Mouse (Mus musculus) neural tube, embryonic 15.5 days (tissue): ENCODE results near the gene Rnf167. TPM values are rescaled to one million over a fixed set of nuclear protein-coding genes. Genes with fewer than 3 reads are reported as not detected.

Experiments used
- ATAC-seq: fragments of 200-750 bp; cut with Nextera tagmentation; 2 replicates; pipeline ENCODE4 v1.8.0; 2017; ENCODE audit warnings: mild to moderate bottlenecking, moderate TSS enrichment, moderate library complexity; ENCODE audit not compliant: low FRiP score
- H3K27ac ChIP-seq: fragments of 300-500 bp; sonication (generic); replicated peaks from 2 replicates; pipeline ENCODE4 v1.5.1; 2015; ENCODE audit warnings: mild to moderate bottlenecking, inconsistent platforms
- H3K27me3 ChIP-seq: fragments of 300-500 bp; sonication (generic); replicated peaks from 2 replicates; pipeline ENCODE4 v1.6.1; 2015; ENCODE audit warnings: inconsistent platforms
- H3K36me3 ChIP-seq: fragments of 300-500 bp; sonication (generic); 2 replicates; pipeline ENCODE4 v1.6.1; 2015; ENCODE audit warnings: inconsistent platforms
- H3K4me1 ChIP-seq: fragments of 300-500 bp; sonication (generic); 2 replicates; pipeline ENCODE4 v1.6.1; 2015; ENCODE audit warnings: inconsistent platforms
- H3K4me2 ChIP-seq: fragments of 300-500 bp; sonication (generic); 2 replicates; pipeline ENCODE4 v1.6.1; 2015; ENCODE audit warnings: inconsistent platforms, mild to moderate bottlenecking, moderate library complexity
- H3K4me3 ChIP-seq: fragments of 300-500 bp; sonication (generic); replicated peaks from 2 replicates; pipeline ENCODE4 v1.5.1; 2015; ENCODE audit warnings: mild to moderate bottlenecking, inconsistent platforms
- H3K9ac ChIP-seq: fragments of 300-500 bp; sonication (generic); replicated peaks from 2 replicates; pipeline ENCODE4 v1.6.1; 2015; ENCODE audit warnings: mild to moderate bottlenecking, inconsistent platforms
- H3K9me3 ChIP-seq: fragments of 300-500 bp; sonication (generic); replicated peaks from 2 replicates; pipeline ENCODE4 v1.6.1; 2016; ENCODE audit warnings: inconsistent platforms
- WGBS: fragments of 180-500 bp; shearing (Covaris S2); methylation state at CpG from one replicate; pipeline ENCODE4 v1.1.7; 2015; ENCODE audit warnings: mixed read lengths; 5-methylcytosine and 5-hydroxymethylcytosine counted together
- polyA plus RNA-seq: library from polyadenylated mRNA; unstranded; fragments of >200 nt; fragmentation: Nextera tagmentation; extraction: Ambion mirVana; gene quantifications from 2 replicates; pipeline ENCODE4 v1.2.1, GENCODE M21; 2015

Rnf167 gene
- 100 and 109 TPM in 2 replicates for polyA plus RNA-seq

- Histone ChIP-seq H3K9me3 (no peaks in the 10 kb centered on the region), H3K4me1 (peaks cover 61% of the 10 kb centered on the region), H3K36me3 (peaks cover 57% of the 10 kb centered on the region), H3K27me3 (no peaks in the 10 kb centered on the region), H3K9ac (peak within 1 kb of the TSS; percentile 90), H3K27ac (peak within 1 kb of the TSS; percentile 97), H3K4me2 (peak within 1 kb of the TSS; percentile 100), H3K4me3 (peak within 1 kb of the TSS; percentile 76)
- WGBS, result under 1% methylated on average over 63 of the region's 63 CpGs
- ATAC-seq, result peak; percentile 92
Observed at GRCm38 (mm10) chr11:70646691-70647650, at the start of gene Rnf167, which contains the start of gene Slc25a11. Gene Rnf167 (plus strand): TSS chr11:70647235. Gene Slc25a11 (minus strand): TSS chr11:70647479.

- H3K27me3 ChIP-seq, result no peaks in the 10 kb centered on the region
- no peak for ATAC-seq
- no peak overlapping the region for H3K4me2 ChIP-seq
- H3K27ac ChIP-seq, result no peak overlapping the region
- no peak overlapping the region for H3K9ac ChIP-seq
- no peak overlapping the region for H3K4me3 ChIP-seq
- H3K4me1 ChIP-seq, result peaks cover 11% of the 10 kb centered on the region; the same call in 1 of the 2 replicates
- H3K9me3 ChIP-seq, result no peaks in the 10 kb centered on the region
- H3K36me3 ChIP-seq, result peaks cover 41% of the 10 kb centered on the region
- 83% methylated on average over 6 of the region's 6 CpGs for WGBS
Observed at GRCm38 (mm10) chr11:70597301-70597700, 49.7 kb upstream of the Rnf167 start.

GRCm38 (mm10) chr11:70598451-70598953 is 48.5 kb upstream of the Rnf167 start:
- Histone ChIP-seq H3K27me3 (no peaks in the 10 kb centered on the region), H3K9ac (no peak overlapping the region), H3K4me2 (no peak overlapping the region), H3K27ac (no peak overlapping the region), H3K9me3 (no peaks in the 10 kb centered on the region), H3K4me1 (peaks cover 11% of the 10 kb centered on the region; the same call in 1 of the 2 replicates), H3K4me3 (no peak overlapping the region), H3K36me3 (peaks cover 49% of the 10 kb centered on the region)
- ATAC-seq, result no peak
- 91% methylated on average over 9 of the region's 9 CpGs for WGBS

GRCm38 (mm10) chr11:70605024-70605566 is 41.9 kb upstream of the Rnf167 start:
- 55% methylated on average over 14 of the region's 14 CpGs for WGBS
- ATAC-seq, result peak; percentile 61; the same call in 1 of the 2 replicates
- H3K27ac ChIP-seq, result no peak overlapping the region
- H3K9ac ChIP-seq, result no peak overlapping the region
- no peak overlapping the region for H3K4me3 ChIP-seq
- no peaks in the 10 kb centered on the region for H3K9me3 ChIP-seq
- peaks cover 84% of the 10 kb centered on the region for H3K36me3 ChIP-seq
- no peaks in the 10 kb centered on the region for H3K27me3 ChIP-seq
- H3K4me1 ChIP-seq, result no peaks in the 10 kb centered on the region
- no peak overlapping the region for H3K4me2 ChIP-seq

- no peak overlapping the region for H3K9ac ChIP-seq
- ATAC-seq, result no peak
- no peak overlapping the region for H3K27ac ChIP-seq
- H3K4me1 ChIP-seq, result no peaks in the 10 kb centered on the region
- H3K27me3 ChIP-seq, result no peaks in the 10 kb centered on the region
- no peak overlapping the region for H3K4me2 ChIP-seq
- peaks cover 91% of the 10 kb centered on the region for H3K36me3 ChIP-seq
- no peaks in the 10 kb centered on the region for H3K9me3 ChIP-seq
- H3K4me3 ChIP-seq, result no peak overlapping the region
- WGBS, result 80% methylated on average over 12 of the region's 12 CpGs
Observed at GRCm38 (mm10) chr11:70606717-70607116, 40.3 kb upstream of the Rnf167 start.

- Histone ChIP-seq H3K27ac (no peak overlapping the region), H3K36me3 (peaks cover 90% of the 10 kb centered on the region), H3K4me2 (no peak overlapping the region), H3K9me3 (no peaks in the 10 kb centered on the region), H3K4me1 (no peaks in the 10 kb centered on the region), H3K9ac (no peak overlapping the region), H3K4me3 (no peak overlapping the region), H3K27me3 (no peaks in the 10 kb centered on the region)
- WGBS, result 92% methylated on average over 9 of the region's 9 CpGs
- no peak for ATAC-seq
Observed at GRCm38 (mm10) chr11:70607611-70608010, 39.4 kb upstream of the Rnf167 start.

- no peak overlapping the region for H3K27ac ChIP-seq
Observed at GRCm38 (mm10) chr11:70608381-70609066, 38.5 kb upstream of the Rnf167 start.

GRCm38 (mm10) chr11:70610752-70611151 is 36.3 kb upstream of the Rnf167 start:
- Histone ChIP-seq H3K4me1 (peaks cover 9% of the 10 kb centered on the region), H3K9ac (no peak overlapping the region), H3K27ac (no peak overlapping the region), H3K36me3 (peaks cover 69% of the 10 kb centered on the region), H3K4me2 (no peak overlapping the region), H3K27me3 (no peaks in the 10 kb centered on the region), H3K4me3 (no peak overlapping the region), H3K9me3 (no peaks in the 10 kb centered on the region)
- ATAC-seq, result no peak
- 91% methylated on average over 4 of the region's 4 CpGs for WGBS

More at GRCm38 (mm10) chr11:70608381-70609066, 38.5 kb upstream of the Rnf167 start:
- Histone ChIP-seq H3K27me3 (no peaks in the 10 kb centered on the region), H3K4me3 (no peak overlapping the region), H3K4me1 (no peaks in the 10 kb centered on the region), H3K9ac (no peak overlapping the region), H3K9me3 (no peaks in the 10 kb centered on the region), H3K4me2 (no peak overlapping the region), H3K36me3 (peaks cover 91% of the 10 kb centered on the region)
- ATAC-seq, result no peak
- 93% methylated on average over 25 of the region's 26 CpGs for WGBS

- Histone ChIP-seq H3K27ac (no peak overlapping the region), H3K9ac (no peak overlapping the region), H3K4me1 (peaks cover 9% of the 10 kb centered on the region), H3K9me3 (no peaks in the 10 kb centered on the region), H3K4me3 (no peak overlapping the region), H3K27me3 (0 out of 2 replicates have a peak, but pooled peaks cover 5% of the 10 kb centered on the region), H3K4me2 (no peak overlapping the region), H3K36me3 (peaks cover 52% of the 10 kb centered on the region)
- 84% methylated on average over 7 of the region's 7 CpGs for WGBS
- no peak for ATAC-seq
Observed at GRCm38 (mm10) chr11:70612505-70612904, 34.5 kb upstream of the Rnf167 start.

GRCm38 (mm10) chr11:70615074-70615473 is 32.0 kb upstream of the Rnf167 start:
- Histone ChIP-seq H3K4me3 (peak overlapping the region; percentile 28), H3K4me1 (peaks cover 9% of the 10 kb centered on the region), H3K27me3 (0 out of 2 replicates have a peak, but pooled peaks cover 5% of the 10 kb centered on the region), H3K27ac (no peak overlapping the region), H3K36me3 (peaks cover 27% of the 10 kb centered on the region), H3K4me2 (peak overlapping the region; percentile 58), H3K9ac (peak overlapping the region; percentile 28), H3K9me3 (no peaks in the 10 kb centered on the region)
- 3% methylated on average over 17 of the region's 17 CpGs for WGBS
- no peak for ATAC-seq

GRCm38 (mm10) chr11:70615516-70616093 is 31.4 kb upstream of the Rnf167 start, which contains the start of gene 4930544D05Rik:
Gene 4930544D05Rik (plus strand): TSS chr11:70615848.
- ATAC-seq, result no peak
- peak within 1 kb of the TSS; percentile 28 for H3K4me3 ChIP-seq
- 0 out of 2 replicates have a peak, but pooled peaks cover 5% of the 10 kb centered on the region for H3K27me3 ChIP-seq
- peaks cover 23% of the 10 kb centered on the region for H3K36me3 ChIP-seq
- H3K9ac ChIP-seq, result peak within 1 kb of the TSS; percentile 28
- peak within 1 kb of the TSS; percentile 58 for H3K4me2 ChIP-seq
- H3K4me1 ChIP-seq, result peaks cover 9% of the 10 kb centered on the region
- WGBS, result 15% methylated on average over 21 of the region's 21 CpGs
- no peaks in the 10 kb centered on the region for H3K9me3 ChIP-seq
- H3K27ac ChIP-seq, result no peak within 1 kb of the TSS
